Mouse (Mus musculus) MEL (cell line): Measurements from ENCODE around the gene Ptgds. TPM values are rescaled to one million over a fixed set of nuclear protein-coding genes. Genes with fewer than 3 reads are reported as not detected.

Experiments
- DNase-seq: peaks from one replicate; pipeline ENCODE4 v3.0.0; 2011; ENCODE audit warnings: low read depth, low spot score
- H3K27ac ChIP-seq: 2 replicates; pipeline ENCODE4 v1.5.1; 2012; ENCODE audit warnings: low read depth, mild to moderate bottlenecking, control low read depth, low read length, moderate library complexity; ENCODE audit not compliant: control insufficient read depth
- H3K27me3 ChIP-seq, 2 experiments: fragments of 150-350 bp in 1 of 2; sonication (generic) in 1 of 2; 2 replicates each; pipeline ENCODE4 v1.6.1; 2012; ENCODE audit warnings: low read length in 2 of 2, mild to moderate bottlenecking in 2 of 2, improper control_type of control experiment in 1 of 2, moderate library complexity in 1 of 2; ENCODE audit not compliant: insufficient read depth in 2 of 2, control insufficient read depth in 1 of 2
- H3K36me3 ChIP-seq, 2 experiments: 2 replicates each; pipeline ENCODE4 v1.6.1; 2012 to 2014; ENCODE audit warnings: low read length in 2 of 2, improper control_type of control experiment in 1 of 2, inconsistent platforms in 1 of 2, mild to moderate bottlenecking in 1 of 2; ENCODE audit not compliant: insufficient read depth in 2 of 2, control insufficient read depth in 1 of 2
- H3K4me1 ChIP-seq, 2 experiments: fragments of 150-350 bp in 1 of 2; sonication (generic) in 1 of 2; 2 replicates each; pipeline ENCODE4 v1.6.1; 2012; ENCODE audit warnings: low read length in 2 of 2, improper control_type of control experiment in 1 of 2, mild to moderate bottlenecking in 1 of 2; ENCODE audit not compliant: insufficient read depth in 2 of 2, control insufficient read depth in 1 of 2
- H3K4me3 ChIP-seq, 2 experiments: fragments of 150-350 bp in 1 of 2; sonication (generic) in 1 of 2; 2 replicates each; pipeline ENCODE4 v1.5.1; 2012; ENCODE audit warnings: low read depth in 2 of 2, low read length in 2 of 2, mild to moderate bottlenecking in 2 of 2, moderate library complexity in 2 of 2, control low read depth in 1 of 2, improper control_type of control experiment in 1 of 2; ENCODE audit not compliant: control insufficient read depth in 1 of 2, insufficient read depth in 1 of 2
- H3K79me2 ChIP-seq: 2 replicates; pipeline ENCODE4 v1.6.1; 2012; ENCODE audit warnings: mild to moderate bottlenecking, low read length, moderate library complexity; ENCODE audit not compliant: control insufficient read depth, poor library complexity, insufficient read depth
- H3K9ac ChIP-seq: 2 replicates; pipeline ENCODE4 v1.6.1; 2012; ENCODE audit warnings: low read depth, mild to moderate bottlenecking, control low read depth, low read length, moderate library complexity; ENCODE audit not compliant: control insufficient read depth, poor library complexity, severe bottlenecking
- H3K9me3 ChIP-seq: fragments of 150-350 bp; sonication (generic); replicated peaks from 2 replicates; pipeline ENCODE4 v1.6.1; 2012; ENCODE audit warnings: mild to moderate bottlenecking, low read length, improper control_type of control experiment, moderate library complexity; ENCODE audit not compliant: insufficient read depth
- BHLHE40 ChIP-seq: IDR thresholded peaks from 2 replicates; pipeline ENCODE4 v1.6.1; 2012; ENCODE audit warnings: low read depth, mild to moderate bottlenecking, inconsistent platforms, low read length, improper control_type of control experiment, borderline replicate concordance
- CHD2 ChIP-seq: IDR thresholded peaks from 2 replicates; pipeline ENCODE4 v1.6.1; 2011; ENCODE audit warnings: low read length, improper control_type of control experiment
- E2F4 ChIP-seq: IDR thresholded peaks from 2 replicates; pipeline ENCODE4 v1.6.1; 2011; ENCODE audit warnings: low read depth, low read length, improper control_type of control experiment, borderline replicate concordance
- ELF1 ChIP-seq: IDR thresholded peaks from 2 replicates; pipeline ENCODE4 v1.6.1; 2014; ENCODE audit warnings: low read depth, mild to moderate bottlenecking, inconsistent platforms, low read length, improper control_type of control experiment, moderate library complexity
- GABPA ChIP-seq: IDR thresholded peaks from 2 replicates; pipeline ENCODE4 v1.6.1; 2012; ENCODE audit warnings: low read depth, mild to moderate bottlenecking, inconsistent platforms, low read length, improper control_type of control experiment, moderate library complexity
- GATA1 ChIP-seq: IDR thresholded peaks from 2 replicates; pipeline ENCODE4 v1.6.1; 2011; ENCODE audit warnings: low read depth, low read length, improper control_type of control experiment
- HCFC1 ChIP-seq: IDR thresholded peaks from 2 replicates; pipeline ENCODE4 v1.6.1; 2012; ENCODE audit warnings: low read depth, mild to moderate bottlenecking, inconsistent platforms, low read length, improper control_type of control experiment, moderate library complexity
- JUND ChIP-seq: IDR thresholded peaks from 2 replicates; pipeline ENCODE4 v1.6.1; 2011; ENCODE audit warnings: low read depth, mild to moderate bottlenecking, improper control_type of control experiment, low read length
- KAT2A ChIP-seq: conservative IDR thresholded peaks from 2 replicates; pipeline ENCODE4 v1.6.1; 2012; ENCODE audit warnings: low read depth, low read length, improper control_type of control experiment, inconsistent platforms
- MAFK ChIP-seq: IDR thresholded peaks from 2 replicates; pipeline ENCODE4 v1.6.1; 2011; ENCODE audit warnings: low read depth, mild to moderate bottlenecking, low read length, improper control_type of control experiment, borderline replicate concordance
- MAX ChIP-seq: IDR thresholded peaks from 2 replicates; pipeline ENCODE4 v1.6.1; 2011; ENCODE audit warnings: low read length, improper control_type of control experiment
- MEF2A ChIP-seq: IDR thresholded peaks from 2 replicates; pipeline ENCODE4 v1.6.1; 2014; ENCODE audit warnings: low read depth, mild to moderate bottlenecking, inconsistent platforms, low read length, improper control_type of control experiment; ENCODE audit not compliant: poor library complexity, insufficient replicate concordance, severe bottlenecking; ENCODE audit errors: extremely low read depth
- NELFE ChIP-seq: IDR thresholded peaks from 2 replicates; pipeline ENCODE4 v1.6.1; 2011; ENCODE audit warnings: low read depth, low read length, improper control_type of control experiment
- POLR2AphosphoS2 ChIP-seq: IDR thresholded peaks from 2 replicates; pipeline ENCODE4 v1.6.1; 2011; ENCODE audit warnings: low read length, improper control_type of control experiment
- POLR2AphosphoS5 ChIP-seq: IDR thresholded peaks from 2 replicates; pipeline ENCODE4 v1.6.1; 2012; ENCODE audit warnings: low read depth, borderline replicate concordance, mild to moderate bottlenecking, inconsistent platforms, low read length, moderate library complexity, mixed read lengths
- RAD21 ChIP-seq: IDR thresholded peaks from 2 replicates; pipeline ENCODE4 v1.6.1; 2011; ENCODE audit warnings: mild to moderate bottlenecking, low read depth, low read length, improper control_type of control experiment
- RCOR1 ChIP-seq: IDR thresholded peaks from 2 replicates; pipeline ENCODE4 v1.6.1; 2012; ENCODE audit warnings: low read depth, mild to moderate bottlenecking, inconsistent platforms, low read length, improper control_type of control experiment
- SMC3 ChIP-seq: IDR thresholded peaks from 2 replicates; pipeline ENCODE4 v1.6.1; 2011; ENCODE audit warnings: low read depth, low read length, improper control_type of control experiment
- TAL1 ChIP-seq: IDR thresholded peaks from 2 replicates; pipeline ENCODE4 v1.6.1; 2012; ENCODE audit warnings: mild to moderate bottlenecking, inconsistent platforms, low read length, moderate library complexity, mixed read lengths
- TBP ChIP-seq: IDR thresholded peaks from 2 replicates; pipeline ENCODE4 v1.8.0; 2011; ENCODE audit warnings: low read depth, low read length, improper control_type of control experiment
- TCF12 ChIP-seq: IDR thresholded peaks from 2 replicates; pipeline ENCODE4 v1.6.1; 2014; ENCODE audit warnings: low read depth, mild to moderate bottlenecking, inconsistent platforms, low read length, improper control_type of control experiment, moderate library complexity
- UBTF ChIP-seq: IDR thresholded peaks from 2 replicates; pipeline ENCODE4 v1.6.1; 2012; ENCODE audit warnings: low read depth, mild to moderate bottlenecking, inconsistent platforms, low read length, improper control_type of control experiment, moderate library complexity, borderline replicate concordance; ENCODE audit not compliant: insufficient read depth
- USF1 ChIP-seq: IDR thresholded peaks from 2 replicates; pipeline ENCODE4 v1.6.1; 2014; ENCODE audit warnings: low read depth, mild to moderate bottlenecking, inconsistent platforms, low read length, improper control_type of control experiment, moderate library complexity
- USF2 ChIP-seq, 2 experiments: IDR thresholded peaks; 2 replicates each; pipeline ENCODE4 v1.6.1; 2011 to 2012; ENCODE audit warnings: improper control_type of control experiment in 2 of 2, low read length in 2 of 2, borderline replicate concordance in 1 of 2, inconsistent platforms in 1 of 2, low read depth in 1 of 2, mild to moderate bottlenecking in 1 of 2; ENCODE audit not compliant: insufficient read depth in 1 of 2
- ZC3H11A ChIP-seq: IDR thresholded peaks from 2 replicates; pipeline ENCODE4 v1.6.1; 2012; ENCODE audit warnings: low read depth, mild to moderate bottlenecking, inconsistent platforms, low read length, improper control_type of control experiment
- ZKSCAN1 ChIP-seq: IDR thresholded peaks from 2 replicates; pipeline ENCODE4 v1.6.1; 2012; ENCODE audit warnings: low read depth, mild to moderate bottlenecking, inconsistent platforms, low read length, improper control_type of control experiment, moderate library complexity
- ZMIZ1 ChIP-seq: IDR thresholded peaks from 2 replicates; pipeline ENCODE4 v1.6.1; 2012; ENCODE audit warnings: low read depth, mild to moderate bottlenecking, inconsistent platforms, low read length, improper control_type of control experiment, moderate library complexity
- polyA plus RNA-seq, 2 experiments: library from polyadenylated mRNA; stranded (reverse) in 1 of 2; unstranded in 1 of 2; fragments of >175 nt in 1 of 2; fragments of >200 nt in 1 of 2; gene quantifications; 2 replicates each; pipeline versions ENCODE4 v1.2.1 to v1.2.4; 2012; ENCODE audit warnings: low replicate concordance in 2 of 2, low read depth in 1 of 2; ENCODE audit not compliant: insufficient read length in 2 of 2, insufficient read depth in 1 of 2, missing spikeins in 1 of 2
- total RNA-seq: library from RNA; depleted of rRNA; stranded (reverse); fragments of 300-350 nt; gene quantifications from 2 replicates; pipeline ENCODE4 v1.2.3, GENCODE M21; 2012

Gene Ptgds
- total and polyA plus RNA-seq, 3 experiments: not detected

GRCm38 (mm10) chr2:25460551-25461309 lies 9.1 kb downstream of the Ptgds start, which contains the start of gene Paxx (continued):
- TF ChIP-seq KAT2A: no peak
- peak; percentile 75 for TF ChIP-seq NELFE
- TF ChIP-seq MEF2A: peak; percentile 64; the same call in 1 of the 2 replicates
- peak; percentile 73; the same call in 1 of the 2 replicates for TF ChIP-seq USF1
- TF ChIP-seq ELF1: peak; percentile 85
- TF ChIP-seq BHLHE40: peak; percentile 23; the same call in 1 of the 2 replicates
- TF ChIP-seq GATA1: no peak
- peak; percentile 74 for TF ChIP-seq MAX

GRCm38 (mm10) chr2:25460135-25460534 lies 9.7 kb downstream of the Ptgds start:
- peaks cover 8% of the 10 kb centered on the region; the same call in 1 of the 2 replicates for H3K79me2 ChIP-seq
- peaks cover 4 to 11% of the 10 kb centered on the region in 2 experiments; a peak in 3 of 4 replicates for H3K4me1 ChIP-seq
- no peaks in the 10 kb centered on the region for H3K9me3 ChIP-seq
- no peaks in the 10 kb centered on the region for H3K27me3 ChIP-seq
- no peaks in the 10 kb centered on the region for H3K36me3 ChIP-seq
- TF ChIP-seq USF1 (no peak), ZMIZ1 (no peak), GABPA (no peak), E2F4 (no peak), JUND (no peak), USF2 (IDR thresholded peaks at IDR 0.05; ENCODE audit: borderline replicate concordance in 1 of 2, insufficient read depth in 1 of 2, low read depth in 1 of 2, low read length in 2 of 2) (no peak)
- H3K27ac ChIP-seq: peak overlapping the region; percentile 83
- peak; percentile 56 for DNase-seq
- peak overlapping the region; percentile 79 for H3K9ac ChIP-seq
- peak overlapping the region; percentile 77 to 84 for H3K4me3 ChIP-seq

- Histone ChIP-seq H3K4me3 (no peak overlapping the region), H3K4me1 (peaks cover 4 to 11% of the 10 kb centered on the region in 2 experiments; a peak in 3 of 4 replicates), H3K9me3 (no peaks in the 10 kb centered on the region), H3K27ac (no peak overlapping the region), H3K79me2 (peaks cover 8% of the 10 kb centered on the region; the same call in 1 of the 2 replicates), H3K9ac (no peak overlapping the region), H3K27me3 (no peaks in the 10 kb centered on the region), H3K36me3 (no peaks in the 10 kb centered on the region)
- TF ChIP-seq JUND (no peak), RAD21 (no peak), MEF2A (no peak), UBTF (no peak), HCFC1 (no peak), TAL1 (no peak), SMC3 (no peak), TBP (no peak), TCF12 (no peak), USF1 (no peak), RCOR1 (no peak), CHD2 (no peak), MAFK (no peak), POLR2AphosphoS2 (no peak), ZC3H11A (no peak), POLR2AphosphoS5 (no peak), ZKSCAN1 (no peak)
- no peak for DNase-seq
These were observed 10.9 kb downstream of the Ptgds start for GRCm38 (mm10) chr2:25458911-25459310.
